Mouse (Mus musculus): ENCODE results near the gene Lefty1.

- TF ChIP-seq CTCF (conservative IDR thresholded peaks at IDR 0.05; ENCODE audit: low read length) (no peak; the same call in 1 of the 2 replicates), NANOG (IDR thresholded peaks at IDR 0.05; ENCODE audit: borderline replicate concordance, low read length) (no peak), POU5F1 (IDR thresholded peaks at IDR 0.05; ENCODE audit: borderline replicate concordance, low read length) (peak; percentile 99)
Measured at GRCm38 (mm10) chr1:180933659-180934058, 1.2 kb upstream of the Lefty1 start.

Data from E14TG2a.4 (cell line).